Mouse (Mus musculus) liver, embryonic 16.5 days (tissue): ENCODE measurements around the gene Zdhhc7. TPM values are rescaled to one million over a fixed set of nuclear protein-coding genes. Genes with fewer than 3 reads are reported as not detected.

Experiments used
- ATAC-seq: fragments of 200-750 bp; cut with Nextera tagmentation; 2 replicates; pipeline ENCODE4 v1.8.0; 2017; ENCODE audit warnings: low read depth, mild to moderate bottlenecking, moderate number of reproducible peaks, moderate library complexity
- H3K27ac ChIP-seq: fragments of 300-500 bp; sonication (generic); 2 replicates; pipeline ENCODE4 v1.5.1; 2014; ENCODE audit warnings: mild to moderate bottlenecking, low read length
- H3K27me3 ChIP-seq: fragments of 300-500 bp; sonication (generic); 2 replicates; pipeline ENCODE4 v1.6.1; 2014; ENCODE audit warnings: low read depth, low read length, mixed read lengths; ENCODE audit not compliant: control insufficient read depth, insufficient read depth
- H3K36me3 ChIP-seq: fragments of 300-500 bp; sonication (generic); 2 replicates; pipeline ENCODE4 v1.6.1; 2014; ENCODE audit warnings: mild to moderate bottlenecking; ENCODE audit not compliant: control insufficient read depth, insufficient read depth
- H3K4me1 ChIP-seq: fragments of 300-500 bp; sonication (generic); 2 replicates; pipeline ENCODE4 v1.6.1; 2014; ENCODE audit warnings: low read depth, low read length, mixed read lengths; ENCODE audit not compliant: control insufficient read depth
- H3K4me2 ChIP-seq: fragments of 300-500 bp; sonication (generic); 2 replicates; pipeline ENCODE4 v1.6.1; 2014; ENCODE audit warnings: low read depth, low read length, mixed read lengths
- H3K4me3 ChIP-seq: fragments of 300-500 bp; sonication (generic); 2 replicates; pipeline ENCODE4 v1.5.1; 2014; ENCODE audit warnings: low read depth, mild to moderate bottlenecking, low read length
- H3K9ac ChIP-seq: fragments of 300-500 bp; sonication (generic); 2 replicates; pipeline ENCODE4 v1.6.1; 2014; ENCODE audit warnings: low read depth, low read length
- H3K9me3 ChIP-seq: fragments of 300-500 bp; sonication (generic); replicated peaks from 2 replicates; pipeline ENCODE4 v1.6.1; 2016; ENCODE audit warnings: low read length; ENCODE audit not compliant: control insufficient read depth
- WGBS: fragments of 180-500 bp; shearing (Covaris S2); extraction: QIAGEN DNeasy Blood & Tissue Kit; methylation state at CpG from one replicate; pipeline ENCODE4 v1.1.7; 2014; ENCODE audit not compliant: insufficient replicate concordance; 5-methylcytosine and 5-hydroxymethylcytosine counted together
- polyA plus RNA-seq: library from polyadenylated mRNA; unstranded; fragments of >200 nt; fragmentation: Nextera tagmentation; extraction: Ambion mirVana; gene quantifications from 2 replicates; pipeline ENCODE4 v1.2.1, GENCODE M21; 2015

Gene Zdhhc7
- polyA plus RNA-seq, 1 experiment from 2014 or later: 12.9 TPM

GRCm38 (mm10) chr8:120039313-120039919 is 61.9 kb downstream of the Zdhhc7 start:
- no peak overlapping the region for H3K27ac ChIP-seq
- ATAC-seq: no peak
- H3K36me3 ChIP-seq: no peaks in the 10 kb centered on the region
- H3K27me3 ChIP-seq: no peaks in the 10 kb centered on the region
- no peak overlapping the region for H3K9ac ChIP-seq
- H3K9me3 ChIP-seq: no peaks in the 10 kb centered on the region
- peaks cover 7% of the 10 kb centered on the region; the same call in 1 of the 2 replicates for H3K4me1 ChIP-seq
- WGBS: 81% methylated on average over 11 of the region's 11 CpGs
- no peak overlapping the region for H3K4me2 ChIP-seq
- H3K4me3 ChIP-seq: no peak overlapping the region

DNA sequence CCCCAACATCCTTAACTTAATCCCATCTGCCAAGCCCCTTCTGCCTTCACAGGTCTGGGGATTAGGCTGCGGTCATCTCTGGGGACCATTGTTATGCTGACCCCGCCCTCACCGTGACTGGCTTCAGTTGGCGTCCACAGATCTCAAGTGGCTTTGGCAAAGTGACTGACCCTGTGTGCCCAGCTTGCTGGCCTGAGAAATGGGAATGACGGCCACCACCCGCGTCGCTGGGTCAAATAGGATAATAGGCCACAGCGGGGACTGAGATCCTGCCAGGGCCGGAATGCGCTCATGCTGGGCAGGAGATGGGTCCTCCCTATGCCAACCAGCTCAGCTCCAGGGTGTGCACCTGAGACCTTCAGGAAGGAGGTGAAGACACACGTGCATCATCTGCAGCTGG is 62.5 kb downstream of the Zdhhc7 start:
- Histone ChIP-seq H3K4me3 (no peak overlapping the region), H3K9me3 (no peaks in the 10 kb centered on the region), H3K4me1 (peaks cover 7% of the 10 kb centered on the region; the same call in 1 of the 2 replicates), H3K27ac (no peak overlapping the region), H3K27me3 (no peaks in the 10 kb centered on the region), H3K4me2 (no peak overlapping the region), H3K36me3 (no peaks in the 10 kb centered on the region), H3K9ac (no peak overlapping the region)
- 79% methylated on average over 12 of the region's 12 CpGs for WGBS
- no peak for ATAC-seq

GRCm38 (mm10) chr8:120037611-120038010 is 63.7 kb downstream of the Zdhhc7 start:
- H3K4me1 ChIP-seq: peaks cover 7% of the 10 kb centered on the region; the same call in 1 of the 2 replicates
- no peaks in the 10 kb centered on the region for H3K9me3 ChIP-seq
- no peaks in the 10 kb centered on the region for H3K27me3 ChIP-seq
- H3K4me2 ChIP-seq: no peak overlapping the region
- WGBS: 64% methylated on average over 8 of the region's 8 CpGs
- no peaks in the 10 kb centered on the region for H3K36me3 ChIP-seq
- no peak for ATAC-seq
- H3K4me3 ChIP-seq: no peak overlapping the region
- H3K27ac ChIP-seq: no peak overlapping the region
- no peak overlapping the region for H3K9ac ChIP-seq

DNA sequence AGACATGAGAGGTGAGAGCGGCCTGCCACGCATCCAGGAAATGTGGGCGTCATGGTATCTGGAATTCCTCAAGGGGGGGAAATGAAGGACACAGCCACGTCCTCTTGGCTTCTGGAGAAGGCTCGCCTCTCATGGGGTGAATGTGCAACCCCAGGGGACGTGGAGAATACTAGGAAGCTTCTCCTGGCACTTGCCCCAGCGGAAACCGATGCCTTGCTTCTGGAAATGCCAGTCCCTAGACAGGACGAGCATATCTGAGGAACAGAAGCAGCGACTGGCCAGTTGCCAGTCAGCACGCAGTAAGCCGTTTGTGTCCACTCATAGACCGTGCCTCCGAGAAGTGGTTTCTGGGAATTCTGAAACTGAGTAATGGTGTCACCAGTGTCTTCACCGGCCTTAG is 64.1 kb downstream of the Zdhhc7 start:
- peaks cover 4% of the 10 kb centered on the region; the same call in 1 of the 2 replicates for H3K4me1 ChIP-seq
- no peak overlapping the region for H3K27ac ChIP-seq
- H3K9ac ChIP-seq: no peak overlapping the region
- no peaks in the 10 kb centered on the region for H3K36me3 ChIP-seq
- H3K9me3 ChIP-seq: no peaks in the 10 kb centered on the region
- WGBS: 73% methylated on average over 15 of the region's 15 CpGs
- no peak for ATAC-seq
- H3K4me2 ChIP-seq: no peak overlapping the region
- H3K4me3 ChIP-seq: no peak overlapping the region
- no peaks in the 10 kb centered on the region for H3K27me3 ChIP-seq

GRCm38 (mm10) chr8:120036578-120036977 is 64.7 kb downstream of the Zdhhc7 start:
- H3K9me3 ChIP-seq: no peaks in the 10 kb centered on the region
- no peak overlapping the region for H3K9ac ChIP-seq
- no peak overlapping the region for H3K27ac ChIP-seq
- H3K4me2 ChIP-seq: no peak overlapping the region
- peaks cover 4% of the 10 kb centered on the region; the same call in 1 of the 2 replicates for H3K4me1 ChIP-seq
- H3K36me3 ChIP-seq: no peaks in the 10 kb centered on the region
- no peak for ATAC-seq
- 60% methylated on average over 4 of the region's 4 CpGs for WGBS
- no peaks in the 10 kb centered on the region for H3K27me3 ChIP-seq
- H3K4me3 ChIP-seq: no peak overlapping the region

- Histone ChIP-seq H3K4me3 (no peak overlapping the region), H3K27me3 (no peaks in the 10 kb centered on the region), H3K9me3 (no peaks in the 10 kb centered on the region), H3K9ac (no peak overlapping the region), H3K36me3 (no peaks in the 10 kb centered on the region), H3K4me2 (no peak overlapping the region), H3K27ac (no peak overlapping the region), H3K4me1 (peaks cover 4% of the 10 kb centered on the region; the same call in 1 of the 2 replicates)
- no peak for ATAC-seq
- 29% methylated on average over 9 of the region's 9 CpGs for WGBS
Measured at GRCm38 (mm10) chr8:120036111-120036510, 65.2 kb downstream of the Zdhhc7 start.

DNA sequence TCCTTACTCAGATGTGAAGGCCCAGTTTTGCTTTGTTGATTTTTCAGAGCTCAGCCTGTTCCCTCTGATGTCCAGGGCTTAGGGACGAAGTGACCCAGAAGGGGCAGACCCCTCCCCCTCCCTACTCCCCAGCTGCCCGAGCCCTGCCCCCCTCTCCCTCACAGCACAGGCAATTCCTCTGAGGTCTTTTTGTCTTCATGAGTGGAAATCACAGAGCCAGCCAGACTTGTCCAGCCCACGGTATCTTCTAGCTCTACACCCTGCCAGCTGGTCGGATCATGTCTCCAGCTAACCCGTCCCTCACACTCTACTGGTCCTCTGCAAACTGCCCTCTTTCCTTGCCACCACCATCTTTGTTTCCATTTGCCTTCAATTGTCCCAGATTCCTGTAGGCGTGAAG is 66.8 kb downstream of the Zdhhc7 start:
- H3K9ac ChIP-seq: no peak overlapping the region
- WGBS: 49% methylated on average over 6 of the region's 6 CpGs
- no peak overlapping the region for H3K4me2 ChIP-seq
- H3K4me1 ChIP-seq: no peaks in the 10 kb centered on the region
- ATAC-seq: no peak
- no peaks in the 10 kb centered on the region for H3K36me3 ChIP-seq
- no peaks in the 10 kb centered on the region for H3K9me3 ChIP-seq
- H3K4me3 ChIP-seq: no peak overlapping the region
- no peak overlapping the region for H3K27ac ChIP-seq
- H3K27me3 ChIP-seq: no peaks in the 10 kb centered on the region

GRCm38 (mm10) chr8:120032549-120033208 is 68.6 kb downstream of the Zdhhc7 start:
- no peaks in the 10 kb centered on the region for H3K36me3 ChIP-seq
- no peaks in the 10 kb centered on the region for H3K9me3 ChIP-seq
- H3K4me1 ChIP-seq: no peaks in the 10 kb centered on the region
- H3K9ac ChIP-seq: no peak overlapping the region
- no peaks in the 10 kb centered on the region for H3K27me3 ChIP-seq
- 64% methylated on average over 5 of the region's 5 CpGs for WGBS
- no peak overlapping the region for H3K4me3 ChIP-seq
- H3K27ac ChIP-seq: no peak overlapping the region
- ATAC-seq: no peak
- no peak overlapping the region for H3K4me2 ChIP-seq
